Mouse (Mus musculus) heart, postnatal 25 days (tissue): ENCODE measurements around the gene Hoxc8. TPM values are rescaled to one million over a fixed set of nuclear protein-coding genes. Genes with fewer than 3 reads are reported as not detected.

Experiments used
- DNase-seq: peaks from one replicate; pipeline ENCODE4 v3.0.0; 2022; ENCODE audit warnings: low spot score
- intact Hi-C: fragments of 180-260 bp; cut with DNase I; formaldehyde crosslinking; loops from one replicate; pipeline ENCODE4 v1.15.1; 2025
- total RNA-seq, 2 experiments: library from RNA; stranded (reverse); gene quantifications; 2 replicates each; pipeline ENCODE4 v1.2.3; 2021

Gene Hoxc8
- total RNA-seq, 2 experiments from 2014 or later: not detected

- intact Hi-C loops: no loop called here
- no peak for DNase-seq
These were observed 26.5 kb upstream of the Hoxc8 start for GRCm38 (mm10) chr15:102963671-102964640.

GRCm38 (mm10) chr15:102965003-102965891 lies 25.2 kb upstream of the Hoxc8 start:
- DNase-seq: no peak
- intact Hi-C loops: no loop called here

GRCm38 (mm10) chr15:102965892-102966775 lies 24.3 kb upstream of the Hoxc8 start:
- intact Hi-C loops: no loop called here

GRCm38 (mm10) chr15:102966776-102967311 lies 23.6 kb upstream of the Hoxc8 start, which contains the start of gene Hoxc10:
Gene Hoxc10, plus strand, starts transcription at chr15:102966796.
- no peak for DNase-seq
- intact Hi-C loops: no loop called here

More at GRCm38 (mm10) chr15:102965892-102966775, 24.3 kb upstream of the Hoxc8 start:
- DNase-seq: no peak

GRCm38 (mm10) chr15:102967312-102967510 lies 23.2 kb upstream of the Hoxc8 start, which contains the start of gene Hoxc5:
Gene Hoxc5, plus strand, starts transcription at chr15:102967443.
- intact Hi-C loops: no loop called here

GRCm38 (mm10) chr15:102967511-102968397 lies 22.7 kb upstream of the Hoxc8 start:
- DNase-seq: no peak
- intact Hi-C loops: no loop called here

More at GRCm38 (mm10) chr15:102967312-102967510, 23.2 kb upstream of the Hoxc8 start, which contains the start of gene Hoxc5:
- no peak for DNase-seq

- intact Hi-C loops: no loop called here
- DNase-seq: no peak
These were observed 21.1 kb upstream of the Hoxc8 start for GRCm38 (mm10) chr15:102969296-102969695.

- intact Hi-C loops: no loop called here
These were observed 19.7 kb upstream of the Hoxc8 start for GRCm38 (mm10) chr15:102970740-102971139.

GRCm38 (mm10) chr15:102972254-102972653 lies 18.2 kb upstream of the Hoxc8 start:
- DNase-seq: no peak
- intact Hi-C loops: no loop called here

More at GRCm38 (mm10) chr15:102970740-102971139, 19.7 kb upstream of the Hoxc8 start:
- no peak for DNase-seq

GRCm38 (mm10) chr15:102972753-102973152 lies 17.7 kb upstream of the Hoxc8 start:
- intact Hi-C loops: no loop called here
- no peak for DNase-seq

- intact Hi-C loops: no loop called here
- DNase-seq: no peak
These were observed 15.4 kb upstream of the Hoxc8 start for GRCm38 (mm10) chr15:102975034-102975433.

GRCm38 (mm10) chr15:102975688-102976111 lies 14.7 kb upstream of the Hoxc8 start:
- no peak for DNase-seq
- intact Hi-C loops: no loop called here

- intact Hi-C loops: no loop called here
- no peak for DNase-seq
These were observed 14.2 kb upstream of the Hoxc8 start, which contains the start of gene Hoxc9 for GRCm38 (mm10) chr15:102976171-102976570. Gene Hoxc9, plus strand, starts transcription at chr15:102976439.

- intact Hi-C loops: no loop called here
- DNase-seq: no peak
These were observed 13.6 kb upstream of the Hoxc8 start for GRCm38 (mm10) chr15:102976631-102977422.

GRCm38 (mm10) chr15:102977423-102977974 lies 12.9 kb upstream of the Hoxc8 start:
- intact Hi-C loops: no loop called here

GRCm38 (mm10) chr15:102978615-102979515 lies 11.5 kb upstream of the Hoxc8 start:
- DNase-seq: no peak
- intact Hi-C loops: no loop called here

More at GRCm38 (mm10) chr15:102977423-102977974, 12.9 kb upstream of the Hoxc8 start:
- no peak for DNase-seq
